Mouse (Mus musculus) ES-Bruce4 (cell line): ENCODE data around the gene Ankfy1. TPM values are rescaled to one million over a fixed set of nuclear protein-coding genes. Genes with fewer than 3 reads are reported as not detected.
A peak's percentile ranks its signal among the peaks of the same experiment; 100 is the strongest.

Experiments
- H3K27ac ChIP-seq: 2 replicates; pipeline ENCODE4 v1.5.1; 2012; ENCODE audit warnings: low read length, inconsistent platforms; ENCODE audit not compliant: insufficient read depth
- H3K27me3 ChIP-seq: 2 replicates; pipeline ENCODE4 v1.6.1; 2012; ENCODE audit warnings: mild to moderate bottlenecking, low read length, inconsistent platforms; ENCODE audit not compliant: control insufficient read depth, poor library complexity, insufficient read depth, severe bottlenecking
- H3K36me3 ChIP-seq: 2 replicates; pipeline ENCODE4 v1.6.1; 2012; ENCODE audit warnings: inconsistent platforms, mild to moderate bottlenecking, low read length, moderate library complexity; ENCODE audit not compliant: control insufficient read depth, poor library complexity, insufficient read depth, severe bottlenecking
- H3K4me1 ChIP-seq: one replicate; pipeline ENCODE4 v1.8.1; 2011; ENCODE audit warnings: low read length; ENCODE audit not compliant: control insufficient read depth, insufficient read depth
- H3K4me3 ChIP-seq: 2 replicates; pipeline ENCODE4 v1.5.1; 2011; ENCODE audit warnings: low read depth, mild to moderate bottlenecking, low read length
- H3K9ac ChIP-seq: 2 replicates; pipeline ENCODE4 v1.6.1; 2012; ENCODE audit warnings: low read depth, mild to moderate bottlenecking, inconsistent platforms; ENCODE audit not compliant: poor library complexity, severe bottlenecking
- H3K9me3 ChIP-seq: replicated peaks from 2 replicates; pipeline ENCODE4 v1.6.1; 2012; ENCODE audit warnings: mild to moderate bottlenecking, low read length, inconsistent platforms; ENCODE audit not compliant: control insufficient read depth, poor library complexity, insufficient read depth, severe bottlenecking
- CTCF ChIP-seq: IDR thresholded peaks from one replicate; pipeline ENCODE4 v1.8.1; 2011; ENCODE audit warnings: low read depth, low read length
- EP300 ChIP-seq: IDR thresholded peaks from 2 replicates; pipeline ENCODE4 v1.6.1; 2011; ENCODE audit warnings: low read depth, low read length; ENCODE audit not compliant: insufficient read depth
- POLR2A ChIP-seq: IDR thresholded peaks from one replicate; pipeline ENCODE4 v1.8.1; 2011; ENCODE audit warnings: low read length; ENCODE audit not compliant: insufficient read depth
- polyA plus RNA-seq: library from polyadenylated mRNA; stranded (reverse); fragments of >200 nt; gene quantifications from 2 replicates; pipeline ENCODE4 v1.2.4, GENCODE M21; 2011; ENCODE audit warnings: low read depth; ENCODE audit not compliant: missing spikeins, insufficient read depth, insufficient read length

Ankfy1 gene
- polyA plus RNA-seq, 1 experiment, result 40.0 TPM

DNA sequence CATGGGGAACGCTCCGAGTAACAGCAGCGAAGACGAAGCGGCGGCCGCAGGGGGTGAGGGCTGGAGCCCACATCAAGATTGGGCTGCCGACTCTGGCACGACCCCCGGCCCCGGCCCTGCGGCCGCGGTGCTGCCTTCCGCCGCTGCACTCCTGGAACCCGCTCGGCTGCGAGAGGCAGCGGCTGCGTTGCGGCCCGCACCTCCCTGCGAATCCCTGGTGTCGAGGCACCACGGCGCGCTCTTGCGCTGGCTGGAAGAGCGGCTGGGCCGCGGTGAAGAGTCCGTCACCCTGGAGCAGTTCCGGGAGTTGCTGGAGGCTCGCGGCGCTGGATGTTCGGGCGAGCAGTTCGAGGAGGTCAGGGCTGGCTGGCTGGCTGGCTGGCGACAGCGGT lies 106.5 kb downstream of the Ankfy1 start:
- Histone ChIP-seq H3K9me3 (no peaks in the 10 kb centered on the region), H3K4me1 (no peaks in the 10 kb centered on the region), H3K4me3 (peak overlapping the region; percentile 90), H3K27ac (no peak overlapping the region), H3K27me3 (no peaks in the 10 kb centered on the region), H3K9ac (peak overlapping the region; percentile 72), H3K36me3 (no peaks in the 10 kb centered on the region)
- TF ChIP-seq CTCF (no peak), EP300 (no peak), POLR2A (no peak)

DNA sequence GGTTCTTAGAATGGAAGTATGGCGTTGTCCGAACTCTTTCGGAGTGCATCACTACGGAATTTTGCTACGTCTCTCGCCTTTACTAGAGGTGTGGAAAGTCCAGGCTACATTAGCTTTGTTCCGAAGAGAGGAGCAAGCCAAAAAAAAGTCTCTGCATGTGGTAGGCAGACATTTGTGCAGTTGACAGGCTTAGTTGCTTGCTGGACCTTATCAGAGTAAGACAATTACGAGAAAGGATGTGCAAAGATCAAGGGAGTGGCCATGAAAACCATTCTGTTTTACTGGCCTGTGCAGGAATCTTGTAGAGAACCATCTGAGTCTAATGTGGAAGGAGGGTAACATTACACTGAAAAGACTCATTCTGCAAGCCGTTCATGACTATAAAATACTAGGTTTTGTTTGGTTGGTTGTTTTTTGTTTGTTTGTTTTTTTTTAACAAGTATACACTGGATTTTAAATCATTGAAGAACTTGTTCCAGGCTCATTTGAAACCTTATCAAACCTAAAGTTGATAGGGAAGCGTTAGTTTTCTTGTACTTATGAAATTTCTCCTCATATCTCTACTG lies 107.0 kb downstream of the Ankfy1 start:
- no peak overlapping the region for H3K27ac ChIP-seq
- H3K9ac ChIP-seq, result peak overlapping the region; percentile 72
- H3K4me1 ChIP-seq, result no peaks in the 10 kb centered on the region
- no peaks in the 10 kb centered on the region for H3K27me3 ChIP-seq
- H3K36me3 ChIP-seq, result no peaks in the 10 kb centered on the region
- TF ChIP-seq POLR2A (no peak), EP300 (no peak), CTCF (no peak)
- no peaks in the 10 kb centered on the region for H3K9me3 ChIP-seq
- H3K4me3 ChIP-seq, result peak overlapping the region; percentile 90

DNA sequence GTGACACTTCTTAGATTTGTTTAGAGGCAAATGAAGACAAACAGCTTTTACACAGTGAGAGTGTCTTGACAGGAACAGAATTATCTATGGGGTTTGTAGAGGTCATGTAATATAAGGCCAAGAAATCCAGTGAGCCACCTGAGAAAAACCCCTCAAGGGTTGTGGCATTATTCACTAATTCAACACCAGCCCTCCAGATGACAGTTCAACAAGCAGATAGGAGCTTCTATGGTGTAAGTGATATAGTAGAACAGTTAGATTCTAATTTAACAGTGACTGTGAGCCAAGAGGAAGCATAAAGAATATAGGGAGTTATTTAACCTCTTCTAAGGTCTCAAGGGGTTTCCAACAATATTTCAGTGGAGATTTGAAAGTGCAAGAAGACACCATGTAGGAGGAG lies 108.3 kb downstream of the Ankfy1 start:
- Histone ChIP-seq H3K27ac (no peak overlapping the region), H3K4me1 (no peaks in the 10 kb centered on the region), H3K9ac (no peak overlapping the region), H3K27me3 (no peaks in the 10 kb centered on the region), H3K4me3 (no peak overlapping the region), H3K9me3 (no peaks in the 10 kb centered on the region), H3K36me3 (no peaks in the 10 kb centered on the region)
- TF ChIP-seq POLR2A, result no peak

- Histone ChIP-seq H3K4me1 (no peaks in the 10 kb centered on the region), H3K27me3 (no peaks in the 10 kb centered on the region), H3K36me3 (no peaks in the 10 kb centered on the region), H3K27ac (no peak overlapping the region), H3K4me3 (no peak overlapping the region), H3K9me3 (no peaks in the 10 kb centered on the region), H3K9ac (no peak overlapping the region)
- no peak for TF ChIP-seq EP300
- TF ChIP-seq POLR2A, result no peak
- no peak for TF ChIP-seq CTCF
Observed at GRCm38 (mm10) chr11:72801182-72801581, 111.4 kb downstream of the Ankfy1 start.

DNA sequence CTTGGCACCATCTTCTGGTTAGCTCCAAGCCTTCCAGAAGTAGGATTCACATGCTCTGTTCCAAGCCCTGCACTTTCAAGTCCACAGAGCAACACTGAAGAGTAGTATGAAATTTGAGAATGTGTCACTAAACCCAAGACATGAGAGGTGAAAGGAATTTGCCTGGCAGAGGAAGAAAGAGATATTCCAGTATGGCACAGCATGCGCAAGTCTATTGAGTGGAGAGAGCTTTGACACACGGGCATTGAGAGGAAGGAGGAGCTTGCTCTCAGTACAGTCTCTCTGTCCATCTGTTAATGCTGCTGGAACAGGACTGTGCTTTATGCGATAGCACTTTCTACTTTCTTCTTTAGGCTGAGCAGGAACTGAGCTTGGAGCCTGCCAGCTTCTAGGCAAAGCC lies 113.2 kb downstream of the Ankfy1 start:
- H3K4me1 ChIP-seq, result no peaks in the 10 kb centered on the region
- H3K9ac ChIP-seq, result no peak overlapping the region
- TF ChIP-seq POLR2A (no peak), CTCF (no peak), EP300 (no peak)
- no peak overlapping the region for H3K4me3 ChIP-seq
- no peaks in the 10 kb centered on the region for H3K27me3 ChIP-seq
- no peaks in the 10 kb centered on the region for H3K36me3 ChIP-seq
- H3K27ac ChIP-seq, result no peak overlapping the region
- H3K9me3 ChIP-seq, result no peaks in the 10 kb centered on the region

- Histone ChIP-seq H3K36me3 (no peaks in the 10 kb centered on the region), H3K9ac (no peak overlapping the region), H3K9me3 (no peaks in the 10 kb centered on the region), H3K4me1 (no peaks in the 10 kb centered on the region), H3K4me3 (no peak overlapping the region), H3K27ac (no peak overlapping the region), H3K27me3 (no peaks in the 10 kb centered on the region)
- TF ChIP-seq CTCF, result no peak
- TF ChIP-seq POLR2A, result no peak
- no peak for TF ChIP-seq EP300
Observed at GRCm38 (mm10) chr11:72804586-72804985, 114.8 kb downstream of the Ankfy1 start.
